Mouse (Mus musculus): ENCODE data around the gene Stk24. TPM values are rescaled to one million over a fixed set of nuclear protein-coding genes. Genes with fewer than 3 reads are reported as not detected.

The Stk24 gene
- polyA plus RNA-seq, 1 experiment from 2014 or later, result 51.7 TPM

DNA sequence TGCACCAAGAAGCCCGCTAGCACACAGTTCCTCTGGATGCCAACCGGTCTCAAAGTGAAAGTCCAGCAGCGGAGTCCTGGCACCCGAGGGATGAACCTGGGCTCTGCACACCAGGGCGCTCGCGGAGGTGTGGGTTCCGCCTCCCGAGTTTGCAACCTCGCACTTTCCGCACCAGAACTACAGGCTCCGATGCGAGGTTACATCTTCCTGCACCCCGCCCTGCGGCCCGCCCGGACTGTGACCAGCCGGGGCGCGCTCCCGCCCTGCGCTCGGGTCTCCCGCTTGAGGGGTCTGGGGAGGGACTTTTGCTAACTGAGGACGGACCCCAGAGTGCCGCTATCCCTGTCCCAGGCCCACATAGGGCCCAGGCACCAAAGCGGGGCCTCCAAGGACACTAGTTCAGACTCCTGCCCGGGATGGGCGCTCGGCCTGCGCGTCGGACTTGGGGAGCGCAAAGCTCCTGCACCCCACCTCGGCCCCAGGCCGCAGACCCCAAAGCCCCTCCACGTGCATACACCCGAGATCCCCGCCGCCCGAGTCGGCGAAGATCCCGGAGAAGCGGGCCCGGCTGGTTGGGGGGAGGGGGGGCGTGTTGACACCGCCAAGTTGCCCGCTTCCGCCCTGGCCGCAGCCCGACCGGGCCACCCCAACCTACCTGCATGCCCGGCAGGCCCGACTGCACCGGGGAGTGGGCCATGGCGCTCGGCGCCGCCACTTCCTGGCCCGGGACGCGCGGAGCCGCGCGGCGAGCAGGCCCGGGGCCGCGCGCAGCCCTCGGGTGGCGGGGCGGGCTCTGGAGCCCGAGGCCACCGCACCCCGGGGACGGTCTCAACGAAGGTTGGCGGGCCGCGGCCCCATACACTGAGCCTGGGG lies 1.3 kb downstream of the Stk24 start:
- Histone ChIP-seq H3K4me2 (replicated peaks) (peak overlapping the region; percentile 75), H3K9ac (peak overlapping the region; percentile 96), H3K36me3 (no peaks in the 10 kb centered on the region), H3K4me3 (peak overlapping the region; percentile 98), H3K9me3 (no peaks in the 10 kb centered on the region), H3K4me1 (peaks cover 37% of the 10 kb centered on the region), H3K27me3 (no peaks in the 10 kb centered on the region), H3K27ac (peak overlapping the region; percentile 93)
- ATAC-seq (ENCODE audit: insufficient number of reproducible peaks, insufficient read depth, low FRiP score, low TSS enrichment), result peak; percentile 75
- under 1% methylated on average over 78 of the region's 83 CpGs for WGBS

DNA sequence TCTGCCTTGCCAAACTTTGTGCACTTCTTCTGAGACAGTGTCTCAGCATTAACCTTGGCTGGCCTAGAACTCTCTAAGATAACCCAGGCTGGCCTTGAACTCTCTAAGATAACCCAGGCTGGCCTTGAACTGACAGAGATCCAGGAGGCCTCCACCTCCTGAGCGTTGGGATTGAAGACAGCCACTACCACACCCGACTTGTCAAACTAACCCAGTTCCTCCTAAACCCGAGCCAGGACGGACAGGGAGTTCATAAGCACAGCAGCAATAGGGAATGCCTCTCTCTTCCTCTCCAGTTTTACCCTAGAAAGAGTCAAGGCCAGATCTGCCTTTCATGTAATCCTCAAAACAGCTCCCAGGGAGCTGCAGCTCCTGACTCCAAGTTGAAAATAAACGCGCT lies 3.2 kb downstream of the Stk24 start:
- Histone ChIP-seq H3K4me1 (peaks cover 51% of the 10 kb centered on the region), H3K9ac (peak overlapping the region; percentile 15; the same call in 1 of the 2 replicates), H3K4me3 (no peak overlapping the region), H3K36me3 (no peaks in the 10 kb centered on the region), H3K27me3 (no peaks in the 10 kb centered on the region), H3K27ac (no peak overlapping the region), H3K9me3 (no peaks in the 10 kb centered on the region), H3K4me2 (replicated peaks) (0 out of 2 replicates have a peak overlapping the region, but pooled peaks have one; percentile 19)
- 70% methylated on average over 6 of the region's 6 CpGs for WGBS
- ATAC-seq (ENCODE audit: insufficient number of reproducible peaks, insufficient read depth, low FRiP score, low TSS enrichment), result no peak

DNA sequence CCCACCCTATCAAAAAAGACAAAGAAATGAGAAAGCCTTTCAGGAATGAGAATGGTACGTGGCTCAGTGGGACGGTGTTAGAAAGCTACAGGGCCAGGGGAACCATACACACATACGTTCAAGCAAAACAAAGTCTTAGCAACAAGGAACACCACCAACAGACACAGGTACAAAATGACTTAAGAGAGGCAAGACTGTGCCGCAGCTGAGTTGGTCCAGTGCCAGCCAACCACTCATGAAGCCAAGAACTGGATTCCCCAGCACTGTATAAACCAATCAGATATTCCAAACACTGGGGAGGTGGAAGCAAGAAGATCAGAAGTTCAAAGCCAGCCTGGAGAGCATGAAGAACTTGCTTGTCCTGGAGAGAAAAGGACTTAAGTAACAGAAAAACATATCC lies 5.9 kb downstream of the Stk24 start:
- no peak overlapping the region for H3K4me2 ChIP-seq (replicated peaks)
- H3K27me3 ChIP-seq, result no peaks in the 10 kb centered on the region
- no peaks in the 10 kb centered on the region for H3K9me3 ChIP-seq
- H3K4me3 ChIP-seq, result no peak overlapping the region
- peaks cover 49% of the 10 kb centered on the region for H3K4me1 ChIP-seq
- H3K36me3 ChIP-seq, result no peaks in the 10 kb centered on the region
- H3K9ac ChIP-seq, result no peak overlapping the region
- ATAC-seq (ENCODE audit: insufficient number of reproducible peaks, insufficient read depth, low FRiP score, low TSS enrichment), result no peak
- WGBS, result 87% methylated on average over 4 of the region's 4 CpGs
- H3K27ac ChIP-seq, result no peak overlapping the region

DNA sequence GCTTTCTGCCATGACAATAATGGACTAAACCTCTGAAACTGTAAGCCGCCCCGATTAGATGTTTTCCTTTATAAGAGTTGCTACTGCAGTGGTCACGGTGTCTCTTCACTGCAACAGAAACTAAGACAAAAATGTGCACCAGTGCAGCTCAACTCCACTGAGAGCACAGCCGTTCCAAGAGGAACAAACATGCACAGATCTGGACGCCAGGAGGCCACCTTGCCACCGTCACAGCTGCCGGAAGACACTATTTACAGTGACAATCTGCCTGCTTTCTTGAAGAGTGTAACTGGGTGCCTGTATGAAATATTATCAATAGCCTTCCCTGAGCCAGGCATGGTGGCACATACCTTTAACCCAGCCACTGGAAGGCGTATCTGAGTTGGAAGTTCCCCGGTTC lies 6.8 kb downstream of the Stk24 start:
- Histone ChIP-seq H3K36me3 (no peaks in the 10 kb centered on the region), H3K4me1 (peaks cover 56% of the 10 kb centered on the region)

DNA sequence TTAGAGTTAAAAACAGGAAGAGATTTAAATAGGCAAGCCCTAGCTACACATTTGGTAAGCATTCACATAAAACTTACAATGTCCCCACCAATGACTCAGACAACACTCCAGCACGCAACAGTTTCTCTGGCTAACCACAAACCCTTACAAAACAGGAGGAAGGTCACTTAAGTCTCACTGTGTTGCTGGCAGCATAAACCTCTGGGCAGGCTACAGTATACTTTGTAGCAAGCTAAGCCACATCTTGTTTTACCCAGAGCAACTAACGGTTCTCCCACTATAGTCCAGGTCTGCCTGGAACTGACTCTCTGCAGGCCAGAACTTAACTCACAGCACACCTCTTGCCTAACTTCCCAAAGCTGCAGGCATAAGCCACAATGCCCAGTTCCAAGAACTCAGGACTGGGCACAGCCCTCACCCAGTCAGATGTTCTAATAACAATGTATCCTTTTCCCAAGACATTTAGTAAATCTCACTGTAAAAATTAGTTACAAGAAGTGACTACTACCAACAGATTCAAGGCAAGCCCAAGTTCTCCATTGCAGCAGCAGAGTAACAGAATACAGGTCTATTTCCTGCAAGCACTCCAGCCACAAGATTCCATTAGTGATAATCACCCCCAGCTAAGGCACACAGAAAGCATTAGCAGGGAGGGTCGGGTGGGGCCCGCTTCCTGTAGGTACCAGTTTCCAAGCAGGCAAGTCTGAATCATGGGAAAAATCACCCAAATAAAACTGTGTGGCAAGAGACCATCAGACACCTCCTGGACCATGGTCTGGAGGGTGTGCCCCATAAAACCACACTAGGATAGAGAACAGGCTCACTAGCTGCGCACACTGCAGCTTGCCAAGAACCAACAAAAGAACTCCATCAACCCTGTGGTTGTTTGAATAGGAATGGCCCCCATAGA lies 7.6 kb downstream of the Stk24 start:
- H3K27me3 ChIP-seq, result no peaks in the 10 kb centered on the region
- no peaks in the 10 kb centered on the region for H3K36me3 ChIP-seq
- no peak overlapping the region for H3K4me3 ChIP-seq
- H3K9ac ChIP-seq, result no peak overlapping the region
- no peak for ATAC-seq (ENCODE audit: insufficient number of reproducible peaks, insufficient read depth, low FRiP score, low TSS enrichment)
- H3K4me1 ChIP-seq, result peaks cover 56% of the 10 kb centered on the region
- no peak overlapping the region for H3K27ac ChIP-seq
- no peak overlapping the region for H3K4me2 ChIP-seq (replicated peaks)
- 76% methylated on average over 5 of the region's 5 CpGs for whole genome bisulfite sequencing
- no peaks in the 10 kb centered on the region for H3K9me3 ChIP-seq

More for the DNA sequence above, 6.8 kb downstream of the Stk24 start:
- WGBS, result 93% methylated on average over 9 of the region's 9 CpGs
- H3K27ac ChIP-seq, result no peak overlapping the region
- H3K4me2 ChIP-seq (replicated peaks), result no peak overlapping the region
- no peaks in the 10 kb centered on the region for H3K27me3 ChIP-seq
- no peak overlapping the region for H3K9ac ChIP-seq
- H3K4me3 ChIP-seq, result no peak overlapping the region
- no peaks in the 10 kb centered on the region for H3K9me3 ChIP-seq
- no peak for ATAC-seq (ENCODE audit: insufficient number of reproducible peaks, insufficient read depth, low FRiP score, low TSS enrichment)

DNA sequence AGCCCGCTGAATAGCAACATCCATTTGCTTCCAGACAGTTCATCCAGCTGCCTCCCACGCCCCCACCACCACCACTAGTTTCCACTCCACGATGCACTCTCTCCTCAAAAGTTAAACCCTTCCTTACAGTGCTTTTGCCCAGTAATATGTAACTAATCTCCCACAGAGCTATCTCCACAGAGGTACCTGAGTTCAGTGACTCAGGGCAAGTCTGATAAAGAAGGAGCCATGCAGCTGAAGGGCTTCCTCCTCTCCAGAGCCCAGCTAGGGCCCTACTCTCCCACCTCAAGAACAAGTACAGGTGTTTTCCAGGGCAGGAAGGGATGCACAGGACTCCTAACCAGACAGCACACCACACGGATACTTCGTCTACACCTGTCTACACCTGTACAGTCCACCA lies 10.4 kb downstream of the Stk24 start:
- no peak overlapping the region for H3K4me2 ChIP-seq (replicated peaks)
- 69% methylated on average over 5 of the region's 5 CpGs for WGBS
- H3K36me3 ChIP-seq, result no peaks in the 10 kb centered on the region; the same call in 1 of the 2 replicates
- no peak overlapping the region for H3K9ac ChIP-seq
- H3K9me3 ChIP-seq, result no peaks in the 10 kb centered on the region
- no peak for ATAC-seq (ENCODE audit: insufficient number of reproducible peaks, insufficient read depth, low FRiP score, low TSS enrichment)
- no peaks in the 10 kb centered on the region for H3K27me3 ChIP-seq
- peaks cover 47% of the 10 kb centered on the region for H3K4me1 ChIP-seq
- H3K4me3 ChIP-seq, result no peak overlapping the region
- no peak overlapping the region for H3K27ac ChIP-seq

DNA sequence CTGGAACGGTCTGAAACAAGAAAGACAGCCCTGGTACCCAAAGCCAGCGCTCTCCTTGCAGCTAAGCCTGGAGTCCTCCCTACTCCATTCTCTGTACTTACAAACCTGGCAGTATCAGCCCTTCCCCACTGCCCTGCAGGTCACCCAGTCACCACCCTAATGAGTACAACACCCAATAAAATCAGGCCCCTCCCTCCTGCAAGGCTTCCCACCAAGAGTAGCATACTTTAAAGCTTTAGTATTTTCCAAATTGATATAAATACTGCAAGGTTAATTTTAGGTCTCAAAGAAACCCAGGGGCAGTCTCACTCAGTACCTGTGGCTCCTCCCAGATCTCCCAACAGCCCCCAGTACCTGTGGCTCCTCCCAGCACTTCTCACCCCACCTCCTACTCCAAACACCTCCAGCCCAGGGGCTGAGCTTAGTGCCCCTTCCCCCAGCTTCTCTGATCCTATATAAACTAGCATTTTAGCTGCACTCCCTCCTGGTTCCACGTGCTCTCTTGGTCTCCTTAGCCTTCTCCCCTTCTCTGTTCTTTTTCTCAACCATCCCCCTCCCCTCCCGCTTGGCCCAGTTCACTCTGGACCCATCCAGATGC lies 11.6 kb downstream of the Stk24 start:
- H3K9me3 ChIP-seq, result no peaks in the 10 kb centered on the region
- no peak overlapping the region for H3K9ac ChIP-seq
- H3K27ac ChIP-seq, result no peak overlapping the region
- H3K36me3 ChIP-seq, result no peaks in the 10 kb centered on the region; the same call in 1 of the 2 replicates
- H3K4me3 ChIP-seq, result no peak overlapping the region
- H3K4me2 ChIP-seq (replicated peaks), result no peak overlapping the region
- 64% methylated on average over 4 of the region's 4 CpGs for WGBS
- peaks cover 45% of the 10 kb centered on the region for H3K4me1 ChIP-seq
- no peaks in the 10 kb centered on the region for H3K27me3 ChIP-seq
- no peak for ATAC-seq (ENCODE audit: insufficient number of reproducible peaks, insufficient read depth, low FRiP score, low TSS enrichment)

DNA sequence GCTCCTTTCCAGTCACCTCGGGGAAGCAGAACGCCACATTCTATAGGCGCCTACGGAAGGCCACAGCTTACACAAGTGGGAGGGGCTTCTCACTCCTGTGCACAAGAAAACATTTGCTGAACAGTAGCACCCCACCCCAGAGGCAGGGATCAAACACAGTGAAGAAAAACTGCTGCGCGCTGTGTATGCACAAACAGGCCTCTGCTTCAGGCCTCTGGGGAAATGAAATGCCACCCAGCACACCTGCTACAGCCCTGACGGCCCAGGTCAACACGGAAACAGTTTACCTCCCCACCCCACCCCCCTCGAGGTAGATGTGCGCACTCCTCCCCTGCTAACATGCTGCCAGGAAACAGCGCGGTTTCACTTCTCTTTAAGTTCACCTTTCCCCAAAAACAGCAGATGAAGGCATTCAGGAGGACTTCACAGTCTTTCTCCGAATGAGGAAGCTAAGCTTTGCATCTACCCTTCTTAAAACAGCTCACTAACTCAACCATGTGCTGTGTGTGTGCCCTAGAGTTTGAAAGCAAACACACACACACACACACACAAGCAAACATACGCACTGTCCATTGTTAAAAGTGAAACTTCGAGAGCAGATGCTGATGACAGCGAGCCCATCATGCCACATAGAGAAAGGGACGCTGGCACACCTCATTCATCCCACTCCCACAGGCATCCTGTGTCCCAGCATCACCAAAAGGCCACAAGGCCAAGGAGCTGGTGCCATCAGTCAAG lies 13.7 kb downstream of the Stk24 start:
- Histone ChIP-seq H3K4me2 (replicated peaks) (no peak overlapping the region), H3K9me3 (no peaks in the 10 kb centered on the region), H3K9ac (no peak overlapping the region), H3K4me1 (peaks cover 32% of the 10 kb centered on the region), H3K36me3 (peaks cover 7% of the 10 kb centered on the region), H3K27ac (no peak overlapping the region), H3K27me3 (no peaks in the 10 kb centered on the region), H3K4me3 (no peak overlapping the region)
- WGBS, result 74% methylated on average over 17 of the region's 17 CpGs
- ATAC-seq (ENCODE audit: insufficient number of reproducible peaks, insufficient read depth, low FRiP score, low TSS enrichment), result no peak

DNA sequence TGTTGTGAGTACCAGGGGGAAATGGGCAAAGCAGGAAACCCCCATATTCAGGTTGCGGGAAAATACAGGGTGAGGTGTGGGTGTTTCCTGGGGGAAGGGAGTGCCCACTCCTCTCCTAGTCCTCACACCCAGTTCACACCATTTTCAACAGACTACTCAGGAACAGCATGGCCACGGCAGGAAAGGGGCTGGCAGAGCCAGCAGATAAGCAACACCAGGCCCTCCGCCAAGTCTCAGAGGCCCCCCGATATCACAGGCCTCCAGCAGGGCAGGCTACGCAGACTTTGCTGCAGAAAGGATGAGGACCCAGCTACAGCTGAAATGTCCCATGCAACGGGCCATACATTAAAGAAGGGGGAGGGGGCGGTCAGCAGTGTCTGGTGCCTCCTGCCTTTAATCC lies 14.4 kb downstream of the Stk24 start:
- Histone ChIP-seq H3K4me1 (peaks cover 32% of the 10 kb centered on the region), H3K27ac (no peak overlapping the region), H3K4me2 (replicated peaks) (no peak overlapping the region), H3K27me3 (no peaks in the 10 kb centered on the region), H3K4me3 (no peak overlapping the region), H3K9me3 (no peaks in the 10 kb centered on the region), H3K36me3 (peaks cover 9% of the 10 kb centered on the region), H3K9ac (no peak overlapping the region)
- 90% methylated on average over 7 of the region's 7 CpGs for WGBS
- 0 out of 2 replicates have a peak, but pooled peaks have one; percentile 42 for ATAC-seq (ENCODE audit: insufficient number of reproducible peaks, insufficient read depth, low FRiP score, low TSS enrichment)

DNA sequence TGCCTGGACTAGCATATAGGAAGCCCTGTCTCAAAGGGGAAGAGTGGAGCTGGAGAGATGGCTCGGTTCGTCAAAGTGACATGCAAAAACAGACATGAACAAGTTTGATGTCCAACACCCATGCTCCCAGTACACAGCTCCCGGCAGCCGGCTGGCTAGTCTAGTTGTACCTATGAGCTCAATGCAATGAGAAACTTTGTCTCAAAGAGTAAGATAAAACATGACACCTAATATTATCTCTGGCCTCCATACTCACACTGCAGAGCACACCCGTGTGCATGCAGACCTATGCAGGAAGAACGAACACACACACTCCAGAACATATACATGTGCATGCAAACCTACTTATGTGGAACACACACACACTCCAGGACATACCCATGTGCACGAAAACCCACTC lies 15.5 kb downstream of the Stk24 start:
- 88% methylated on average over 7 of the region's 7 CpGs for WGBS
- Histone ChIP-seq H3K9me3 (no peaks in the 10 kb centered on the region), H3K4me1 (peaks cover 43% of the 10 kb centered on the region), H3K36me3 (peaks cover 9% of the 10 kb centered on the region), H3K4me2 (replicated peaks) (no peak overlapping the region), H3K4me3 (no peak overlapping the region), H3K27ac (no peak overlapping the region), H3K27me3 (no peaks in the 10 kb centered on the region), H3K9ac (no peak overlapping the region)
- ATAC-seq (ENCODE audit: insufficient number of reproducible peaks, insufficient read depth, low FRiP score, low TSS enrichment), result no peak
